Mouse (Mus musculus) midbrain, embryonic 10.5 days (tissue): ENCODE results near the gene Fbf1. TPM values are rescaled to one million over a fixed set of nuclear protein-coding genes. Genes with fewer than 3 reads are reported as not detected.

Source experiments
- DNase-seq: peaks from one replicate; pipeline ENCODE4 v3.0.0-alpha.2; 2017; ENCODE audit warnings: low spot score
- H3K27ac ChIP-seq: fragments of 300-500 bp; sonication (generic); replicated peaks from 2 replicates; pipeline ENCODE4 v1.5.1; 2016; ENCODE audit warnings: mild to moderate bottlenecking
- H3K27me3 ChIP-seq: fragments of 300-500 bp; sonication (generic); 2 replicates; pipeline ENCODE4 v1.6.1; 2016; ENCODE audit warnings: low read depth, mild to moderate bottlenecking; ENCODE audit not compliant: poor library complexity, severe bottlenecking
- H3K36me3 ChIP-seq: fragments of 300-500 bp; sonication (generic); 2 replicates; pipeline ENCODE4 v1.6.1; 2016; ENCODE audit warnings: mild to moderate bottlenecking, moderate library complexity
- H3K4me1 ChIP-seq: fragments of 300-500 bp; sonication (generic); 2 replicates; pipeline ENCODE4 v1.6.1; 2016
- H3K4me3 ChIP-seq: fragments of 300-500 bp; sonication (generic); 2 replicates; pipeline ENCODE4 v1.5.1; 2016; ENCODE audit warnings: mild to moderate bottlenecking, moderate library complexity
- H3K9me3 ChIP-seq: fragments of 300-500 bp; sonication (generic); replicated peaks from 2 replicates; pipeline ENCODE4 v1.6.1; 2016; ENCODE audit warnings: mild to moderate bottlenecking
- WGBS: fragments of 180-500 bp; shearing (Covaris S2); methylation state at CpG from one replicate; pipeline ENCODE4 v1.1.7; 2016; 5-methylcytosine and 5-hydroxymethylcytosine counted together
- polyA plus RNA-seq: library from polyadenylated mRNA; unstranded; fragments of >200 nt; fragmentation: Nextera tagmentation; extraction: Ambion mirVana; gene quantifications from 2 replicates; pipeline ENCODE4 v1.2.1, GENCODE M21; 2016

The Fbf1 gene
- polyA plus RNA-seq, 1 experiment from 2014 or later, result 58.9 TPM

GRCm38 (mm10) chr11:116198639-116199531 lies 30.9 kb upstream of the Fbf1 start, which contains the start of the genes Ten1 and Acox1:
Ten1 (plus strand) TSS chr11:116198855.
Acox1 (minus strand) TSS chr11:116199045.
- peak within 1 kb of the TSS; percentile 88 for H3K4me3 ChIP-seq
- H3K27me3 ChIP-seq, result no peaks in the 10 kb centered on the region
- H3K36me3 ChIP-seq, result peaks cover 10% of the 10 kb centered on the region
- H3K4me1 ChIP-seq, result peaks cover 17% of the 10 kb centered on the region
- DNase-seq, result peak; percentile 98
- H3K9me3 ChIP-seq, result no peaks in the 10 kb centered on the region
- peak within 1 kb of the TSS; percentile 99 for H3K27ac ChIP-seq
- under 1% methylated on average over 62 of the region's 62 CpGs for WGBS

GRCm38 (mm10) chr11:116198132-116198531 lies 30.2 kb upstream of the Fbf1 start:
- 29% methylated on average over 13 of the region's 13 CpGs for WGBS
- Histone ChIP-seq H3K27ac (peak overlapping the region; percentile 99), H3K4me3 (peak overlapping the region; percentile 88), H3K36me3 (peaks cover 10% of the 10 kb centered on the region), H3K27me3 (no peaks in the 10 kb centered on the region), H3K9me3 (no peaks in the 10 kb centered on the region), H3K4me1 (peaks cover 17% of the 10 kb centered on the region)
- no peak for DNase-seq

- Histone ChIP-seq H3K27ac (no peak overlapping the region), H3K27me3 (no peaks in the 10 kb centered on the region), H3K4me1 (peaks cover 17% of the 10 kb centered on the region), H3K36me3 (peaks cover 10% of the 10 kb centered on the region), H3K9me3 (no peaks in the 10 kb centered on the region), H3K4me3 (peak overlapping the region; percentile 88; the same call in 1 of the 2 replicates)
- DNase-seq, result no peak
- WGBS, result 87% methylated on average over 6 of the region's 6 CpGs
These were observed 29.6 kb upstream of the Fbf1 start for GRCm38 (mm10) chr11:116197584-116197906.

- H3K36me3 ChIP-seq, result peaks cover 10% of the 10 kb centered on the region
- H3K27ac ChIP-seq, result no peak overlapping the region
- H3K4me3 ChIP-seq, result 0 out of 2 replicates have a peak overlapping the region, but pooled peaks have one; percentile 88
- 93% methylated on average over 18 of the region's 18 CpGs for WGBS
- peaks cover 17% of the 10 kb centered on the region for H3K4me1 ChIP-seq
- no peak for DNase-seq
- H3K27me3 ChIP-seq, result no peaks in the 10 kb centered on the region
- H3K9me3 ChIP-seq, result no peaks in the 10 kb centered on the region
These were observed 29.1 kb upstream of the Fbf1 start for GRCm38 (mm10) chr11:116196866-116197583.

- H3K27ac ChIP-seq, result no peak overlapping the region
- DNase-seq, result no peak
- peaks cover 14% of the 10 kb centered on the region for H3K36me3 ChIP-seq
- H3K27me3 ChIP-seq, result no peaks in the 10 kb centered on the region
- WGBS, result 95% methylated on average over 3 of the region's 3 CpGs
- no peaks in the 10 kb centered on the region for H3K9me3 ChIP-seq
- no peak overlapping the region for H3K4me3 ChIP-seq
- peaks cover 17% of the 10 kb centered on the region for H3K4me1 ChIP-seq
These were observed 28.4 kb upstream of the Fbf1 start for GRCm38 (mm10) chr11:116196336-116196735.

- Histone ChIP-seq H3K9me3 (no peaks in the 10 kb centered on the region), H3K27me3 (no peaks in the 10 kb centered on the region), H3K4me3 (no peak overlapping the region), H3K27ac (no peak overlapping the region), H3K4me1 (peaks cover 17% of the 10 kb centered on the region), H3K36me3 (peaks cover 19% of the 10 kb centered on the region)
- 84% methylated on average over 5 of the region's 5 CpGs for WGBS
- no peak for DNase-seq
These were observed 27.3 kb upstream of the Fbf1 start for GRCm38 (mm10) chr11:116195252-116195651.

- DNase-seq, result no peak
These were observed 26.7 kb upstream of the Fbf1 start for GRCm38 (mm10) chr11:116194619-116195018.

GRCm38 (mm10) chr11:116187226-116187930 lies 19.4 kb upstream of the Fbf1 start:
- peaks cover 17% of the 10 kb centered on the region for H3K4me1 ChIP-seq
- 51% methylated on average over 11 of the region's 11 CpGs for whole genome bisulfite sequencing
- H3K9me3 ChIP-seq, result no peaks in the 10 kb centered on the region
- no peak for DNase-seq
- H3K27ac ChIP-seq, result peak overlapping the region; percentile 57
- no peak overlapping the region for H3K4me3 ChIP-seq
- no peaks in the 10 kb centered on the region for H3K27me3 ChIP-seq
- peaks cover 57% of the 10 kb centered on the region for H3K36me3 ChIP-seq

More at GRCm38 (mm10) chr11:116194619-116195018, 26.7 kb upstream of the Fbf1 start:
- 97% methylated on average over 8 of the region's 8 CpGs for WGBS
- Histone ChIP-seq H3K4me3 (no peak overlapping the region), H3K4me1 (peaks cover 16% of the 10 kb centered on the region), H3K27me3 (no peaks in the 10 kb centered on the region), H3K27ac (no peak overlapping the region), H3K9me3 (no peaks in the 10 kb centered on the region), H3K36me3 (peaks cover 22% of the 10 kb centered on the region)

GRCm38 (mm10) chr11:116186360-116186759 lies 18.4 kb upstream of the Fbf1 start:
- Histone ChIP-seq H3K9me3 (no peaks in the 10 kb centered on the region), H3K36me3 (peaks cover 63% of the 10 kb centered on the region), H3K27ac (no peak overlapping the region; the same call in 1 of the 2 replicates), H3K27me3 (no peaks in the 10 kb centered on the region), H3K4me1 (peaks cover 17% of the 10 kb centered on the region), H3K4me3 (no peak overlapping the region)
- WGBS, result 92% methylated on average over 11 of the region's 11 CpGs
- no peak for DNase-seq

GRCm38 (mm10) chr11:116185836-116186235 lies 17.9 kb upstream of the Fbf1 start:
- peaks cover 17% of the 10 kb centered on the region for H3K4me1 ChIP-seq
- H3K27me3 ChIP-seq, result no peaks in the 10 kb centered on the region
- H3K27ac ChIP-seq, result no peak overlapping the region
- WGBS, result 86% methylated on average over 3 of the region's 3 CpGs
- H3K36me3 ChIP-seq, result peaks cover 63% of the 10 kb centered on the region
- no peak overlapping the region for H3K4me3 ChIP-seq
- no peak for DNase-seq
- no peaks in the 10 kb centered on the region for H3K9me3 ChIP-seq

- H3K36me3 ChIP-seq, result peaks cover 93% of the 10 kb centered on the region
These were observed 10.6 kb upstream of the Fbf1 start for GRCm38 (mm10) chr11:116178411-116179121.

GRCm38 (mm10) chr11:116176010-116176409 lies 8.0 kb upstream of the Fbf1 start:
- 84% methylated on average over 7 of the region's 7 CpGs for WGBS
- Histone ChIP-seq H3K36me3 (peaks cover 94% of the 10 kb centered on the region), H3K27me3 (no peaks in the 10 kb centered on the region)

More at GRCm38 (mm10) chr11:116178411-116179121, 10.6 kb upstream of the Fbf1 start:
- no peaks in the 10 kb centered on the region for H3K9me3 ChIP-seq
- H3K27ac ChIP-seq, result no peak overlapping the region
- DNase-seq, result no peak
- 92% methylated on average over 20 of the region's 20 CpGs for WGBS
- no peak overlapping the region for H3K4me3 ChIP-seq
- no peaks in the 10 kb centered on the region for H3K4me1 ChIP-seq
- H3K27me3 ChIP-seq, result no peaks in the 10 kb centered on the region

More at GRCm38 (mm10) chr11:116176010-116176409, 8.0 kb upstream of the Fbf1 start:
- H3K4me3 ChIP-seq, result no peak overlapping the region
- H3K4me1 ChIP-seq, result no peaks in the 10 kb centered on the region
- no peak overlapping the region for H3K27ac ChIP-seq
- DNase-seq, result no peak
- no peaks in the 10 kb centered on the region for H3K9me3 ChIP-seq
